Mouse (Mus musculus): ENCODE data around the gene 1700017B05Rik.
A peak's percentile ranks its signal among the peaks of the same experiment; 100 is the strongest.
"Not testable (repeated sequence)": the region's sequence is repeated elsewhere in the genome, so short reads cannot be mapped to it uniquely, and the experiment has no call there.

The 1700017B05Rik gene

GRCm38 (mm10) chr9:57248030-57248942 lies 14.1 kb downstream of the 1700017B05Rik start:
- no peak for DNase-seq (ENCODE audit: low read depth, low spot score)

GRCm38 (mm10) chr9:57247201-57247671 lies 15.2 kb downstream of the 1700017B05Rik start:
- peak; percentile 69 for DNase-seq (ENCODE audit: low read depth, low spot score)

GRCm38 (mm10) chr9:57246482-57246881 lies 15.9 kb downstream of the 1700017B05Rik start:
- no peak for DNase-seq (ENCODE audit: low read depth, low spot score)

- DNase-seq (ENCODE audit: low read depth, low spot score): no peak
Observed at GRCm38 (mm10) chr9:57244106-57244685, 18.2 kb downstream of the 1700017B05Rik start.

- DNase-seq (ENCODE audit: low read depth, low spot score): no peak
Observed at GRCm38 (mm10) chr9:57242916-57243315, 19.5 kb downstream of the 1700017B05Rik start.

- DNase-seq (ENCODE audit: low read depth, low spot score): no peak
Observed at GRCm38 (mm10) chr9:57241111-57241510, 21.3 kb downstream of the 1700017B05Rik start.

- peak; percentile 39 for DNase-seq (ENCODE audit: low read depth, low spot score)
Observed at GRCm38 (mm10) chr9:57238220-57238619, 24.2 kb downstream of the 1700017B05Rik start.

- peak; percentile 39 for DNase-seq (ENCODE audit: low read depth, low spot score)
Observed at GRCm38 (mm10) chr9:57237705-57238104, 24.7 kb downstream of the 1700017B05Rik start.

GRCm38 (mm10) chr9:57236256-57236655 lies 26.2 kb downstream of the 1700017B05Rik start, which contains the start of gene Trcg1:
Trcg1 (plus strand) TSS chr9:57236556.
- no peak for DNase-seq (ENCODE audit: low read depth, low spot score)

GRCm38 (mm10) chr9:57233767-57234166 lies 28.6 kb downstream of the 1700017B05Rik start:
- peak; percentile 91 for DNase-seq (ENCODE audit: low read depth, low spot score)

- peak; percentile 50 for DNase-seq (ENCODE audit: low read depth, low spot score)
Observed at GRCm38 (mm10) chr9:57233142-57233541, 29.3 kb downstream of the 1700017B05Rik start.

GRCm38 (mm10) chr9:57232341-57232940 lies 30.0 kb downstream of the 1700017B05Rik start:
- peak; percentile 31 for DNase-seq (ENCODE audit: low read depth, low spot score)

- peak; percentile 22 for DNase-seq (ENCODE audit: low read depth, low spot score)
Observed at GRCm38 (mm10) chr9:57231536-57232255, 30.7 kb downstream of the 1700017B05Rik start.

GRCm38 (mm10) chr9:57230146-57230783 lies 32.1 kb downstream of the 1700017B05Rik start:
- no peak for DNase-seq (ENCODE audit: low read depth, low spot score)

GRCm38 (mm10) chr9:57229726-57230125 lies 32.7 kb downstream of the 1700017B05Rik start:
- no peak for DNase-seq (ENCODE audit: low read depth, low spot score)

GRCm38 (mm10) chr9:57228186-57228585 lies 34.2 kb downstream of the 1700017B05Rik start:
- no peak for DNase-seq (ENCODE audit: low read depth, low spot score)

GRCm38 (mm10) chr9:57227203-57227602 lies 35.2 kb downstream of the 1700017B05Rik start:
- DNase-seq (ENCODE audit: low read depth, low spot score): no peak

- not testable (repeated sequence) for DNase-seq (ENCODE audit: low read depth, low spot score)
Observed at GRCm38 (mm10) chr9:57226628-57227122, 35.7 kb downstream of the 1700017B05Rik start.

- DNase-seq (ENCODE audit: low read depth, low spot score): no peak
Observed at GRCm38 (mm10) chr9:57225780-57226627, 36.4 kb downstream of the 1700017B05Rik start.

GRCm38 (mm10) chr9:57223341-57223740 lies 39.1 kb downstream of the 1700017B05Rik start:
- DNase-seq (ENCODE audit: low read depth, low spot score): no peak
